Comparison of ENCODE assay signal across 7 mouse cellular contexts in genomic region chr12:100726651-100727050, GRCm38 (mm10). TPM values are rescaled to one million over a fixed set of nuclear protein-coding genes. Genes with fewer than 3 reads are reported as not detected.
DNase-seq lines count a peak whose midpoint lies in the region; ATAC-seq and TF ChIP-seq lines count a peak whose summit lies in the region.

Rps6ka5 (minus strand) TSS chr12:100726983.

- no peak within 1 kb of the TSS for H3K9ac ChIP-seq in lung, embryonic 14.5 days
- no peak within 1 kb of the TSS for H3K9ac ChIP-seq in heart, adult 2 months (ENCODE audit: low read depth, low read length)
- no peak within 1 kb of the TSS for H3K9ac ChIP-seq in midbrain, postnatal 0 days (replicated peaks; ENCODE audit: low read length, poor library complexity, severe bottlenecking)

- H3K79me2 ChIP-seq in heart, adult 2 months (replicated peaks; ENCODE audit: control insufficient read depth, insufficient read depth, low read length): peaks cover 2% of the 10 kb centered on the region; the same call in 1 of the 2 replicates

- H3K27me3 ChIP-seq in lung, embryonic 14.5 days (ENCODE audit: insufficient read depth, low read length): no peaks in the 10 kb centered on the region
- H3K27me3 ChIP-seq in heart, adult 2 months (ENCODE audit: control insufficient read depth, insufficient read depth, low read length): no peaks in the 10 kb centered on the region
- H3K27me3 ChIP-seq in midbrain, postnatal 0 days (ENCODE audit: insufficient read depth, low read length): no peaks in the 10 kb centered on the region

- no peak within 1 kb of the TSS; the same call in 1 of the 2 replicates for H3K4me3 ChIP-seq in lung, embryonic 14.5 days (ENCODE audit: low read depth, low read length)
- no peak within 1 kb of the TSS for H3K4me3 ChIP-seq in heart, adult 2 months
- no peak within 1 kb of the TSS for H3K4me3 ChIP-seq in midbrain, postnatal 0 days (ENCODE audit: low read depth, low read length)

- no peaks in the 10 kb centered on the region for H3K9me3 ChIP-seq in lung, embryonic 14.5 days (ENCODE audit: low read depth, low read length)
- no peaks in the 10 kb centered on the region for H3K9me3 ChIP-seq in midbrain, postnatal 0 days (ENCODE audit: low read length)

- TF ChIP-seq POLR2A in heart, adult 2 months (IDR thresholded peaks at IDR 0.05; ENCODE audit: insufficient read depth, low read depth, low read length): no peak

- DNase-seq in lung, embryonic 14.5 days: no peak
- DNase-seq in lung, postnatal 25 days (ENCODE audit: low spot score): no peak
- no peak for DNase-seq in heart, adult 2 months
- DNase-seq in layer of hippocampus, postnatal 25 days (ENCODE audit: extremely low spot score in 1 of 2, low spot score in 1 of 2): no peak
- DNase-seq in midbrain, postnatal 0 days (ENCODE audit: low spot score): no peak
- DNase-seq in yolk sac, embryonic 10.5 days (ENCODE audit: low spot score): no peak
- DNase-seq in thymus, postnatal 25 days: no peak

- no peak for TF ChIP-seq EP300 in heart, adult 2 months (IDR thresholded peaks at IDR 0.05; ENCODE audit: insufficient read depth, low read depth, low read length)

- intact Hi-C loops in heart, adult 2 months (cut with DNase I): loop anchor here (10.0 kb wide), 1 partner anchor 198 kb away; no protein-coding TSS in a partner anchor

- no peak for ATAC-seq in lung, embryonic 14.5 days (ENCODE audit: insufficient read depth)
- ATAC-seq in midbrain, postnatal 0 days (ENCODE audit: low FRiP score): no peak

- TF ChIP-seq CTCF in lung, embryonic 14.5 days (IDR thresholded peaks at IDR 0.05; ENCODE audit: low read depth): no peak
- no peak for TF ChIP-seq CTCF in heart, adult 2 months (IDR thresholded peaks at IDR 0.05)
- no peak for TF ChIP-seq CTCF in midbrain, postnatal 0 days (IDR thresholded peaks at IDR 0.05)

- H3K4me1 ChIP-seq in lung, embryonic 14.5 days (ENCODE audit: insufficient read depth): no peaks in the 10 kb centered on the region
- peaks cover 3% of the 10 kb centered on the region for H3K4me1 ChIP-seq in heart, adult 2 months (ENCODE audit: control insufficient read depth, insufficient read depth, low read length)
- H3K4me1 ChIP-seq in midbrain, postnatal 0 days (ENCODE audit: insufficient read depth, low read length): no peaks in the 10 kb centered on the region

- no peaks in the 10 kb centered on the region for H3K36me3 ChIP-seq in lung, embryonic 14.5 days (ENCODE audit: insufficient read depth)
- no peaks in the 10 kb centered on the region for H3K36me3 ChIP-seq in heart, adult 2 months (ENCODE audit: control insufficient read depth, insufficient read depth, low read length)
- no peaks in the 10 kb centered on the region for H3K36me3 ChIP-seq in midbrain, postnatal 0 days (ENCODE audit: insufficient read depth, low read length)

- no peak within 1 kb of the TSS for H3K27ac ChIP-seq in lung, embryonic 14.5 days (ENCODE audit: low read depth)
- no peak within 1 kb of the TSS for H3K27ac ChIP-seq in heart, adult 2 months
- no peak within 1 kb of the TSS for H3K27ac ChIP-seq in midbrain, postnatal 0 days (ENCODE audit: low read depth, low read length)

- H3K4me2 ChIP-seq in lung, embryonic 14.5 days: peak within 1 kb of the TSS; percentile 90
- H3K4me2 ChIP-seq in midbrain, postnatal 0 days (ENCODE audit: low read depth, low read length, poor library complexity, severe bottlenecking): peak within 1 kb of the TSS; percentile 44; the same call in 1 of the 2 replicates

- 93% methylated on average over 4 of the region's 4 CpGs for WGBS in lung, embryonic 14.5 days
- WGBS in heart, adult 2 months: 93% methylated on average over 4 of the region's 4 CpGs
- WGBS in midbrain, postnatal 0 days: 92% methylated on average over 4 of the region's 4 CpGs

RNA-seq across cellular contexts. Expression of gene Rps6ka5, which starts in this region (rescaled TPM):
- polyA plus RNA-seq in lung, embryonic 14.5 days (2014; fragmentation: Nextera tagmentation; extraction: Ambion mirVana): 4.5 and 4.9 TPM in 2 replicates
- 10 to 100 TPM; 10.8 to 13.5 TPM for total RNA-seq in heart, adult 2 months (2021)
- polyA plus RNA-seq in heart, adult 2 months (2012; rRNA removed): 2.1 and 6.1 TPM in 2 replicates
- total RNA-seq in layer of hippocampus, postnatal 25 days (2021): 10 to 100 TPM; 20.9 to 22.4 TPM
- 12.6 TPM in 2 replicates for total RNA-seq in midbrain, postnatal 0 days (2014; rRNA removed)
- 3.8 and 4.9 TPM in 2 replicates for polyA plus RNA-seq in midbrain, postnatal 0 days (2015; fragmentation: Nextera tagmentation; extraction: Ambion mirVana)
